Mouse (Mus musculus) spleen, adult 2 months (tissue): ENCODE results near the gene Ascc2. TPM values are rescaled to one million over a fixed set of nuclear protein-coding genes. Genes with fewer than 3 reads are reported as not detected.

Experiments
- DNase-seq, 2 experiments: peaks; one replicate each; pipeline versions ENCODE4 v3.0.0 to v3.0.0-alpha.2; 2012 to 2021; ENCODE audit warnings: low spot score in 2 of 2, low read depth in 1 of 2
- H3K27ac ChIP-seq: fragments of 200-500 bp; 2 replicates; pipeline ENCODE4 v1.5.1; 2012; ENCODE audit warnings: low read length, inconsistent platforms; ENCODE audit not compliant: insufficient read depth
- H3K27me3 ChIP-seq: fragments of 200-500 bp; 2 replicates; pipeline ENCODE4 v1.6.1; 2012; ENCODE audit warnings: mild to moderate bottlenecking, moderate library complexity, low read length, inconsistent platforms; ENCODE audit not compliant: control insufficient read depth, insufficient read depth
- H3K36me3 ChIP-seq: fragments of 200-500 bp; 2 replicates; pipeline ENCODE4 v1.6.1; 2012; ENCODE audit warnings: mild to moderate bottlenecking, low read length, inconsistent platforms; ENCODE audit not compliant: control insufficient read depth, insufficient read depth
- H3K4me1 ChIP-seq: fragments of 200-500 bp; 2 replicates; pipeline ENCODE4 v1.6.1; 2011; ENCODE audit warnings: inconsistent platforms; ENCODE audit not compliant: control insufficient read depth, insufficient read depth, insufficient read length
- H3K4me3 ChIP-seq: fragments of 200-500 bp; 2 replicates; pipeline ENCODE4 v1.5.1; 2011; ENCODE audit warnings: mild to moderate bottlenecking, inconsistent platforms; ENCODE audit not compliant: insufficient read depth, insufficient read length; ENCODE audit errors: extremely low read depth
- CTCF ChIP-seq: fragments of 200-500 bp; IDR thresholded peaks from 2 replicates; pipeline ENCODE4 v1.5.1; 2011; ENCODE audit warnings: mild to moderate bottlenecking, inconsistent platforms; ENCODE audit not compliant: insufficient read depth, insufficient read length, insufficient replicate concordance; ENCODE audit errors: extremely low read depth
- POLR2A ChIP-seq: fragments of 200-500 bp; IDR thresholded peaks from 2 replicates; pipeline ENCODE4 v1.6.1; 2011; ENCODE audit warnings: low read depth, low read length, inconsistent platforms
- WGBS: fragments of 180-500 bp; shearing (Covaris S2); methylation state at CpG from one replicate; pipeline ENCODE4 v1.1.7; 2018; 5-methylcytosine and 5-hydroxymethylcytosine counted together
- polyA plus RNA-seq: library from polyadenylated mRNA; depleted of rRNA; stranded (reverse); fragments of >200 nt; gene quantifications from 2 replicates; pipeline ENCODE4 v1.2.3, GENCODE M21; 2012; rRNA removed

Ascc2 gene
- polyA plus RNA-seq, 1 experiment, result 11.2 TPM

GRCm38 (mm10) chr11:4730096-4730495 lies 92.5 kb downstream of the Ascc2 start:
- DNase-seq, result no peak
- no peaks in the 10 kb centered on the region for H3K4me1 ChIP-seq
- 79% methylated on average over 6 of the region's 6 CpGs for WGBS
- no peaks in the 10 kb centered on the region for H3K27me3 ChIP-seq
- no peak for TF ChIP-seq POLR2A
- peaks cover 8% of the 10 kb centered on the region for H3K36me3 ChIP-seq
- H3K4me3 ChIP-seq, result no peak overlapping the region
- no peak overlapping the region for H3K27ac ChIP-seq

- 93% methylated on average over 5 of the region's 5 CpGs for WGBS
- Histone ChIP-seq H3K4me1 (no peaks in the 10 kb centered on the region), H3K36me3 (peaks cover 9% of the 10 kb centered on the region), H3K27me3 (no peaks in the 10 kb centered on the region), H3K27ac (no peak overlapping the region), H3K4me3 (no peak overlapping the region)
- TF ChIP-seq CTCF (no peak), POLR2A (no peak)
- DNase-seq, result no peak
Observed at GRCm38 (mm10) chr11:4730913-4731312, 93.4 kb downstream of the Ascc2 start.

GRCm38 (mm10) chr11:4731781-4732180 lies 94.2 kb downstream of the Ascc2 start:
- Histone ChIP-seq H3K4me3 (no peak overlapping the region), H3K27ac (no peak overlapping the region), H3K4me1 (no peaks in the 10 kb centered on the region), H3K27me3 (no peaks in the 10 kb centered on the region), H3K36me3 (peaks cover 9% of the 10 kb centered on the region)
- DNase-seq, result no peak
- 90% methylated on average over 7 of the region's 7 CpGs for WGBS
- no peak for TF ChIP-seq CTCF
- TF ChIP-seq POLR2A, result no peak

GRCm38 (mm10) chr11:4734179-4734578 lies 96.6 kb downstream of the Ascc2 start:
- H3K27me3 ChIP-seq, result no peaks in the 10 kb centered on the region
- peaks cover 20% of the 10 kb centered on the region for H3K36me3 ChIP-seq
- H3K4me1 ChIP-seq, result no peaks in the 10 kb centered on the region
- TF ChIP-seq CTCF (no peak), POLR2A (no peak)
- no peak for DNase-seq
- WGBS, result 88% methylated on average over 12 of the region's 12 CpGs
- no peak overlapping the region for H3K27ac ChIP-seq
- no peak overlapping the region for H3K4me3 ChIP-seq

Other genes with a start within 250 kb of the Ascc2 start
- gene Hormad2, start 196.6 kb upstream of the Ascc2 start, polyA plus RNA-seq, result 0.05 TPM in 1 of 2 replicates, not detected in the other
- 35.3 and 36.3 TPM in 2 replicates for gene Mtmr3, start 42.9 kb upstream of the Ascc2 start, polyA plus RNA-seq
- not detected in 2 replicates for gene Gm11032, start 17.7 kb upstream of the Ascc2 start, polyA plus RNA-seq
- 160 and 307 TPM in 2 replicates for gene Uqcr10, start 66.6 kb downstream of the Ascc2 start, polyA plus RNA-seq
- gene Zmat5, start 66.9 kb downstream of the Ascc2 start, polyA plus RNA-seq, result 31.9 and 46.5 TPM in 2 replicates
- 0.04 TPM in 1 of 2 replicates, not detected in the other for gene Cabp7, start 109.0 kb downstream of the Ascc2 start, polyA plus RNA-seq
- 21.3 and 25.3 TPM in 2 replicates for gene Nf2, start 211.8 kb downstream of the Ascc2 start, polyA plus RNA-seq
- 12.0 and 21.0 TPM in 2 replicates for gene Nipsnap1, start 236.2 kb downstream of the Ascc2 start, polyA plus RNA-seq